Mouse (Mus musculus) heart, postnatal 0 days (tissue): Measurements from ENCODE around the gene Gm20715. TPM values are rescaled to one million over a fixed set of nuclear protein-coding genes. Genes with fewer than 3 reads are reported as not detected.
"Not testable (repeated sequence)": the region's sequence is repeated elsewhere in the genome, so short reads cannot be mapped to it uniquely, and the experiment has no call there.

ENCODE experiments used
- ATAC-seq: fragments of 200-750 bp; cut with Nextera tagmentation; 2 replicates; pipeline ENCODE4 v1.8.0; 2017; ENCODE audit warnings: low read depth, moderate number of reproducible peaks, moderate library complexity; ENCODE audit not compliant: insufficient read depth
- DNase-seq: peaks from one replicate; pipeline ENCODE4 v3.0.0-alpha.2; 2016; ENCODE audit warnings: low spot score
- H3K27ac ChIP-seq: fragments of 300-500 bp; sonication (generic); 2 replicates; pipeline ENCODE4 v1.5.1; 2014; ENCODE audit warnings: low read depth, mild to moderate bottlenecking
- H3K27me3 ChIP-seq: fragments of 300-500 bp; sonication (generic); 2 replicates; pipeline ENCODE4 v1.6.1; 2014; ENCODE audit warnings: low read length, mixed read lengths; ENCODE audit not compliant: control insufficient read depth, insufficient read depth
- H3K36me3 ChIP-seq: fragments of 300-500 bp; sonication (generic); replicated peaks from 2 replicates; pipeline ENCODE4 v1.6.1; 2014; ENCODE audit warnings: low read length, mixed read lengths; ENCODE audit not compliant: control insufficient read depth, insufficient read depth
- H3K4me1 ChIP-seq: fragments of 300-500 bp; sonication (generic); 2 replicates; pipeline ENCODE4 v1.6.1; 2014; ENCODE audit warnings: antibody characterized with exemption; ENCODE audit not compliant: control insufficient read depth, insufficient read depth
- H3K4me2 ChIP-seq: fragments of 300-500 bp; sonication (generic); 2 replicates; pipeline ENCODE4 v1.6.1; 2014; ENCODE audit warnings: low read depth, mild to moderate bottlenecking, low read length, moderate library complexity
- H3K4me3 ChIP-seq: fragments of 300-500 bp; sonication (generic); 2 replicates; pipeline ENCODE4 v1.5.1; 2014; ENCODE audit warnings: low read depth, low read length
- H3K9ac ChIP-seq: fragments of 300-500 bp; sonication (generic); replicated peaks from 2 replicates; pipeline ENCODE4 v1.6.1; 2014; ENCODE audit warnings: low read depth, low read length, mixed read lengths
- H3K9me3 ChIP-seq: fragments of 300-500 bp; sonication (generic); replicated peaks from 2 replicates; pipeline ENCODE4 v1.6.1; 2016; ENCODE audit warnings: low read length; ENCODE audit not compliant: control insufficient read depth
- CTCF ChIP-seq: IDR thresholded peaks from 2 replicates; pipeline ENCODE4 v1.5.1; 2016; ENCODE audit warnings: antibody characterized with exemption, control low read depth, low read depth
- EP300 ChIP-seq: IDR thresholded peaks from 2 replicates; pipeline ENCODE4 v1.6.1; 2016; ENCODE audit warnings: antibody characterized with exemption, low read depth
- WGBS: fragments of 180-500 bp; shearing (Covaris S2); extraction: QIAGEN DNeasy Blood & Tissue Kit; methylation state at CpG from one replicate; pipeline ENCODE4 v1.1.7; 2014; 5-methylcytosine and 5-hydroxymethylcytosine counted together
- polyA plus RNA-seq: library from polyadenylated mRNA; unstranded; fragments of >200 nt; fragmentation: Nextera tagmentation; extraction: Ambion mirVana; gene quantifications from 2 replicates; pipeline ENCODE4 v1.2.1, GENCODE M21; 2015
- total RNA-seq: library from RNA; depleted of rRNA; stranded (reverse); fragments of >200 nt; gene quantifications from 2 replicates; pipeline ENCODE4 v1.2.3, GENCODE M21; 2014; ENCODE audit warnings: low replicate concordance; rRNA removed

The Gm20715 gene
- total and polyA plus RNA-seq, 2 experiments from 2014 or later, result not detected

- no peaks in the 10 kb centered on the region for H3K4me1 ChIP-seq
- no peaks in the 10 kb centered on the region for H3K9me3 ChIP-seq
- no peaks in the 10 kb centered on the region for H3K36me3 ChIP-seq
- H3K27me3 ChIP-seq, result no peaks in the 10 kb centered on the region
- DNase-seq, result no peak
- TF ChIP-seq CTCF (no peak), EP300 (no peak)
- no peak for ATAC-seq
- no peak within 1 kb of the TSS for H3K9ac ChIP-seq
- H3K4me2 ChIP-seq, result no peak within 1 kb of the TSS
- no peak within 1 kb of the TSS for H3K4me3 ChIP-seq
- no peak within 1 kb of the TSS for H3K27ac ChIP-seq
Observed at GRCm38 (mm10) chr7:6466951-6467350, 56.9 kb downstream of the Gm20715 start, which contains the start of gene Olfr1346. Olfr1346 (plus strand) TSS chr7:6467101.

GRCm38 (mm10) chr7:6477633-6478032 lies 67.6 kb downstream of the Gm20715 start:
- not testable (repeated sequence) for H3K4me1 ChIP-seq, H3K27me3 ChIP-seq, H3K9me3 ChIP-seq, H3K36me3 ChIP-seq, H3K27ac ChIP-seq, H3K4me2 ChIP-seq, H3K4me3 ChIP-seq, H3K9ac ChIP-seq, DNase-seq, ATAC-seq
- 54% methylated on average over 2 of the region's 2 CpGs for WGBS

- Histone ChIP-seq H3K9ac (no peak within 1 kb of the TSS), H3K27ac (no peak within 1 kb of the TSS), H3K4me1 (no peaks in the 10 kb centered on the region), H3K36me3 (no peaks in the 10 kb centered on the region), H3K9me3 (peaks cover 3% of the 10 kb centered on the region), H3K4me3 (no peak within 1 kb of the TSS), H3K27me3 (no peaks in the 10 kb centered on the region), H3K4me2 (no peak within 1 kb of the TSS)
- WGBS, result 21% methylated on average over 2 of the region's 2 CpGs
- DNase-seq (no peak), ATAC-seq (no peak)
- TF ChIP-seq CTCF, result no peak
- TF ChIP-seq EP300, result no peak
Observed at GRCm38 (mm10) chr7:6486841-6487240, 76.8 kb downstream of the Gm20715 start, which contains the start of gene Olfr5. Olfr5 (minus strand) TSS chr7:6486941.

Other genes starting within 250 kb of the Gm20715 start
- 24.2 and 58.7 TPM in 2 replicates for gene Zfp444, start 238.1 kb upstream of the Gm20715 start, total RNA-seq
- gene Zfp444, start 238.1 kb upstream of the Gm20715 start, polyA plus RNA-seq, result 20.7 and 28.0 TPM in 2 replicates
- not detected in 2 replicates for gene Galp, start 213.2 kb upstream of the Gm20715 start, total RNA-seq
- gene Galp, start 213.2 kb upstream of the Gm20715 start, polyA plus RNA-seq, result not detected in 2 replicates
- not detected in 2 replicates for gene Zscan5b, start 188.0 kb upstream of the Gm20715 start, total RNA-seq
- not detected in 2 replicates for gene Zscan5b, start 188.0 kb upstream of the Gm20715 start, polyA plus RNA-seq
- not detected in 2 replicates for gene Epp13, start 157.6 kb upstream of the Gm20715 start, total RNA-seq
- gene Epp13, start 157.6 kb upstream of the Gm20715 start, polyA plus RNA-seq, result not detected in 2 replicates
- 0.95 and 2.7 TPM in 2 replicates for gene Zfp667, start 123.7 kb upstream of the Gm20715 start, total RNA-seq
- gene Zfp667, start 123.7 kb upstream of the Gm20715 start, polyA plus RNA-seq, result 3.3 and 4.7 TPM in 2 replicates
- gene Zfp583, start 79.0 kb upstream of the Gm20715 start, total RNA-seq, result 3.1 TPM in 1 of 2 replicates, not detected in the other
- gene Zfp583, start 79.0 kb upstream of the Gm20715 start, polyA plus RNA-seq, result 2.6 and 3.1 TPM in 2 replicates
- gene Gm3854, start 66.5 kb upstream of the Gm20715 start, total RNA-seq, result not detected in 2 replicates
- 0.44 and 0.51 TPM in 2 replicates for gene Gm3854, start 66.5 kb upstream of the Gm20715 start, polyA plus RNA-seq
- gene Zfp78, start 47.0 kb upstream of the Gm20715 start, total RNA-seq, result 0.11 TPM in 1 of 2 replicates, not detected in the other
- 0.94 and 1.3 TPM in 2 replicates for gene Zfp78, start 47.0 kb upstream of the Gm20715 start, polyA plus RNA-seq
- gene Zfp28, start 27.0 kb upstream of the Gm20715 start, total RNA-seq, result 2.5 and 5.3 TPM in 2 replicates
- 6.9 and 8.0 TPM in 2 replicates for gene Zfp28, start 27.0 kb upstream of the Gm20715 start, polyA plus RNA-seq
- not detected in 2 replicates for gene Smim17, start 11.6 kb upstream of the Gm20715 start, total RNA-seq
- 0.12 and 0.21 TPM in 2 replicates for gene Smim17, start 11.6 kb upstream of the Gm20715 start, polyA plus RNA-seq
- gene Olfr1344, start 28.4 kb downstream of the Gm20715 start, total RNA-seq, result not detected in 2 replicates
- gene Olfr1344, start 28.4 kb downstream of the Gm20715 start, polyA plus RNA-seq, result not detected in 2 replicates
- not detected in 2 replicates for gene Olfr1336, start 45.9 kb downstream of the Gm20715 start, total RNA-seq
- gene Olfr1336, start 45.9 kb downstream of the Gm20715 start, polyA plus RNA-seq, result not detected in 2 replicates
- not detected in 2 replicates for gene Olfr1346, start 56.8 kb downstream of the Gm20715 start, total RNA-seq
- not detected in 2 replicates for gene Olfr1346, start 56.8 kb downstream of the Gm20715 start, polyA plus RNA-seq
- not detected in 2 replicates for gene Olfr5, start 76.7 kb downstream of the Gm20715 start, total RNA-seq
- not detected in 2 replicates for gene Olfr5, start 76.7 kb downstream of the Gm20715 start, polyA plus RNA-seq
- gene Olfr1347, start 89.5 kb downstream of the Gm20715 start, total RNA-seq, result not detected in 2 replicates
- not detected in 2 replicates for gene Olfr1347, start 89.5 kb downstream of the Gm20715 start, polyA plus RNA-seq
- not detected in 2 replicates for gene Olfr1348, start 98.5 kb downstream of the Gm20715 start, total RNA-seq
- not detected in 2 replicates for gene Olfr1348, start 98.5 kb downstream of the Gm20715 start, polyA plus RNA-seq
- gene Olfr1349, start 112.7 kb downstream of the Gm20715 start, total RNA-seq, result not detected in 2 replicates
- not detected in 2 replicates for gene Olfr1349, start 112.7 kb downstream of the Gm20715 start, polyA plus RNA-seq
- gene Olfr1350, start 154.6 kb downstream of the Gm20715 start, total RNA-seq, result not detected in 2 replicates
- not detected in 2 replicates for gene Olfr1350, start 154.6 kb downstream of the Gm20715 start, polyA plus RNA-seq